Comparison of ENCODE assay signal across 32 mouse cellular contexts in the genomic region with DNA sequence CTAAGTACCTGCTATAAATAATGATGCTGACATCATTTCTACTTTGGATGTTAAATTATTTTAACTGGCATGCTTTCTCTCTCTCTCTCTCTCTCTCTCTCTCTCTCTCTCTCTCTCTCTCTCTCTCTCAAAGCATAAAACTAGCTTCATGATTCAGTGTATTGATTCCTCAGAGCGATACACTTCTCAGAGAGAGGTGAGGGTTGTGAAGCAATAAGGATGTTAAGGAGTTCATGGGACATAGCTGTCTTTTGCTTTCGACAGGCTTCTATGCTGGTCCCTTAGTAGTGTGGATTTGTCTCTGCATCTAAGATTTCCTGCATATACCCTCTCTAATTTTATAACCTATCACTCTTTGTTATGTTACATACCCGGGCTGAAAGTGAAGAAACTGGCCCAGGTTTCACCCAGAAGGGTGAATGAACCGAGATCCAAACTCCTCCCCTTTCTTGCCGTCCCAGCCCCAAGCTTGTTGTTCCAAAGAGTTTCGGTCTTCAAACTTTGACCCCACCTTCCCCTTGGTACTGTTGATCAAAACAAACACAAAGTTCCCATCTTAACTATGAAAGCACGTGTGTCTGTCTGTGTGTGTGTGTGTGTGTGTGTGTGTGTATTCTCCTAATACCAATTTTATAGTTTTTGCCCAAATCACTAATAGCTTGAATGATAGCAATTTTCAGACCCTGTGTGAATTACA. TPM values are rescaled to one million over a fixed set of nuclear protein-coding genes. Genes with fewer than 3 reads are reported as not detected.
DNase-seq lines count a peak whose midpoint lies in the region; ATAC-seq lines count a peak whose summit lies in the region.
"Had no signal": no experiment of that assay in that cellular context is flagged by ENCODE, and none has a peak within 500 bp of the region (broad histone marks: within the 10 kb centered on the region; RNA-seq: fewer than 3 reads in every experiment).

No protein-coding gene starts in this region.

- no peaks in the 10 kb centered on the region for H3K4me1 ChIP-seq in kidney, embryonic 16.5 days (ENCODE audit: insufficient read depth, low read length)
- H3K4me1 ChIP-seq in intestine, embryonic 15.5 days (replicated peaks), result no peaks in the 10 kb centered on the region
- H3K4me1 ChIP-seq: embryonic facial prominence, embryonic 13.5 days; forebrain, embryonic 13.5 days; hindbrain, embryonic 12.5 days; limb, embryonic 12.5 days; neural tube, embryonic 15.5 days had no signal

- no peak overlapping the region for H3K9ac ChIP-seq in kidney, embryonic 16.5 days (replicated peaks; ENCODE audit: low read length)
- H3K9ac ChIP-seq in intestine, embryonic 15.5 days, result no peak overlapping the region
- H3K9ac ChIP-seq: embryonic facial prominence, embryonic 13.5 days; forebrain, embryonic 13.5 days; hindbrain, embryonic 12.5 days; limb, embryonic 12.5 days; liver, embryonic 15.5 days; neural tube, embryonic 15.5 days had no signal

- no peak overlapping the region for H3K27ac ChIP-seq in kidney, embryonic 16.5 days (ENCODE audit: low read length)
- no peak overlapping the region for H3K27ac ChIP-seq in intestine, embryonic 15.5 days
- H3K27ac ChIP-seq: embryonic facial prominence, embryonic 13.5 days; forebrain, embryonic 13.5 days; hindbrain, embryonic 12.5 days; limb, embryonic 12.5 days; neural tube, embryonic 15.5 days had no signal

- intact Hi-C loops in left cerebral cortex, postnatal 14 days (cut with DNase I), result no loop called here

- no peaks in the 10 kb centered on the region for H3K36me3 ChIP-seq in kidney, embryonic 16.5 days (ENCODE audit: insufficient read depth, low read length)
- no peaks in the 10 kb centered on the region for H3K36me3 ChIP-seq in intestine, embryonic 15.5 days
- H3K36me3 ChIP-seq: embryonic facial prominence, embryonic 13.5 days; hindbrain, embryonic 12.5 days; limb, embryonic 12.5 days; liver, embryonic 15.5 days; neural tube, embryonic 15.5 days had no signal

- 47% methylated on average over 7 of the region's 7 CpGs for WGBS in kidney, embryonic 16.5 days
- 62% methylated on average over 7 of the region's 7 CpGs for WGBS in intestine, embryonic 15.5 days

- no peak overlapping the region for H3K4me2 ChIP-seq in kidney, embryonic 16.5 days (replicated peaks; ENCODE audit: low read depth, low read length)
- H3K4me2 ChIP-seq in intestine, embryonic 15.5 days (replicated peaks), result no peak overlapping the region
- H3K4me2 ChIP-seq: embryonic facial prominence, embryonic 13.5 days; forebrain, embryonic 13.5 days; hindbrain, embryonic 12.5 days; limb, embryonic 12.5 days; liver, embryonic 15.5 days; midbrain, embryonic 11.5 days; neural tube, embryonic 15.5 days had no signal

- peak; percentile 54 for DNase-seq in kidney, adult 11 months
- DNase-seq in kidney, adult 8-10 months, result peak; percentile 58 to 70
- DNase-seq in kidney, postnatal 36 days, result peak; percentile 75 to 83
- no peak for DNase-seq in lung, adult 18-20 months
- no peak for DNase-seq in left cerebral cortex, postnatal 14 days (ENCODE audit: low spot score in 2 of 2)
- DNase-seq: cerebellum, adult 8-10 months; cerebellum, postnatal 36 days; embryo, embryonic 11 days; gastrocnemius, postnatal 10 days; lung, postnatal 10 days; thymus, adult 18-20 months; thymus, postnatal 4 days had no signal

- no peaks in the 10 kb centered on the region; the same call in 1 of the 2 replicates for H3K27me3 ChIP-seq in kidney, embryonic 16.5 days (ENCODE audit: insufficient read depth, low read length)
- no peaks in the 10 kb centered on the region for H3K27me3 ChIP-seq in intestine, embryonic 15.5 days (replicated peaks)
- H3K27me3 ChIP-seq: embryonic facial prominence, embryonic 13.5 days; forebrain, embryonic 13.5 days; hindbrain, embryonic 12.5 days; limb, embryonic 12.5 days; liver, embryonic 15.5 days; neural tube, embryonic 15.5 days had no signal

- no peaks in the 10 kb centered on the region for H3K9me3 ChIP-seq in kidney, embryonic 16.5 days (ENCODE audit: low read length)
- H3K9me3 ChIP-seq in intestine, embryonic 15.5 days, result no peaks in the 10 kb centered on the region
- H3K9me3 ChIP-seq: embryonic facial prominence, embryonic 13.5 days; forebrain, embryonic 13.5 days; hindbrain, embryonic 12.5 days; limb, embryonic 12.5 days; liver, embryonic 15.5 days; neural tube, embryonic 15.5 days had no signal

- no peak for ATAC-seq in kidney, embryonic 16.5 days (ENCODE audit: low FRiP score, low TSS enrichment)
- ATAC-seq in intestine, embryonic 15.5 days, result peak; percentile 31; the same call in 1 of the 2 replicates
- ATAC-seq: forebrain, embryonic 13.5 days had no signal

- no peak overlapping the region for H3K4me3 ChIP-seq in kidney, embryonic 16.5 days (ENCODE audit: low read length)
- H3K4me3 ChIP-seq in intestine, embryonic 15.5 days (replicated peaks), result no peak overlapping the region
- H3K4me3 ChIP-seq: embryonic facial prominence, embryonic 13.5 days; erythroblast, embryonic 14.5 days; forebrain, embryonic 13.5 days; hindbrain, embryonic 12.5 days; limb, embryonic 12.5 days; liver, embryonic 15.5 days; neural tube, embryonic 15.5 days had no signal

RNA-seq across cellular contexts. Expression of gene Gm17662, which starts 32.6 kb away (rescaled TPM):
- polyA plus RNA-seq in kidney, embryonic 16.5 days (2015; fragmentation: Nextera tagmentation; extraction: Ambion mirVana), result not detected in 2 replicates
- not detected in 2 replicates for polyA plus RNA-seq in intestine, embryonic 15.5 days (2015; fragmentation: Nextera tagmentation; extraction: Ambion mirVana)
- not detected for total RNA-seq in left cerebral cortex, postnatal 14 days (2021)
- total RNA-seq: adrenal gland, postnatal 25 days; ES-E14; gastrocnemius, postnatal 10 days; granulocyte monocyte progenitor cell, adult 5-6 weeks; heart, postnatal 25 days; layer of hippocampus, adult 18-20 months; layer of hippocampus, postnatal 14 days had no signal
- polyA plus RNA-seq: brain, embryonic 14.5 days; embryonic facial prominence, embryonic 13.5 days; erythroblast, embryonic 14.5 days; forebrain, embryonic 13.5 days; frontal cortex, adult 2 months; heart, embryonic 14.5 days; hindbrain, embryonic 12.5 days; limb, embryonic 12.5 days; liver, embryonic 15.5 days; midbrain, embryonic 11.5 days; neural tube, embryonic 15.5 days; stomach, embryonic 16.5 days had no signal

RNA-seq across cellular contexts. Expression of gene C8a, which starts 51.7 kb away (rescaled TPM):
- 0.31 and 0.32 TPM in 2 replicates for polyA plus RNA-seq in kidney, embryonic 16.5 days (2015; fragmentation: Nextera tagmentation; extraction: Ambion mirVana)
- polyA plus RNA-seq in intestine, embryonic 15.5 days (2015; fragmentation: Nextera tagmentation; extraction: Ambion mirVana), result 0.08 and 0.23 TPM in 2 replicates
- total RNA-seq in left cerebral cortex, postnatal 14 days (2021), result under 1 TPM in 1 of 2 experiments, not detected in 1; 0.49 TPM
- total RNA-seq: gastrocnemius, postnatal 10 days; granulocyte monocyte progenitor cell, adult 5-6 weeks; heart, postnatal 25 days; layer of hippocampus, adult 18-20 months; layer of hippocampus, postnatal 14 days had no signal
- polyA plus RNA-seq: embryonic facial prominence, embryonic 13.5 days; erythroblast, embryonic 14.5 days; forebrain, embryonic 13.5 days; heart, embryonic 14.5 days; hindbrain, embryonic 12.5 days; limb, embryonic 12.5 days; midbrain, embryonic 11.5 days had no signal

RNA-seq across cellular contexts. Expression of gene C8b, which starts 58.4 kb away (rescaled TPM):
- 0.20 and 0.36 TPM in 2 replicates for polyA plus RNA-seq in kidney, embryonic 16.5 days (2015; fragmentation: Nextera tagmentation; extraction: Ambion mirVana)
- polyA plus RNA-seq in intestine, embryonic 15.5 days (2015; fragmentation: Nextera tagmentation; extraction: Ambion mirVana), result 0.52 and 0.81 TPM in 2 replicates
- total RNA-seq in left cerebral cortex, postnatal 14 days (2021), result under 1 TPM in 1 of 2 experiments, not detected in 1; 0.34 TPM
- total RNA-seq: gastrocnemius, postnatal 10 days; granulocyte monocyte progenitor cell, adult 5-6 weeks; heart, postnatal 25 days; layer of hippocampus, adult 18-20 months had no signal
- polyA plus RNA-seq: embryonic facial prominence, embryonic 13.5 days; erythroblast, embryonic 14.5 days; forebrain, embryonic 13.5 days; heart, embryonic 14.5 days; hindbrain, embryonic 12.5 days; limb, embryonic 12.5 days; midbrain, embryonic 11.5 days had no signal

Comparison
In these comparisons a context has a peak if more than half of its experiments do, and no peak if none do; other contexts are left out.
1. DNase-seq: peak in kidney, adult 11 months (single experiment), kidney, adult 8-10 months (2 of 2) and kidney, postnatal 36 days (2 of 2); none in lung, adult 18-20 months (0 of 2) and left cerebral cortex, postnatal 14 days (0 of 2).